Mouse (Mus musculus) embryonic facial prominence, embryonic 10.5 days (tissue): ENCODE measurements around the gene Ropn1l. TPM values are rescaled to one million over a fixed set of nuclear protein-coding genes. Genes with fewer than 3 reads are reported as not detected.

Source experiments
- DNase-seq: peaks from one replicate; pipeline ENCODE4 v3.0.0-alpha.2; 2017; ENCODE audit warnings: low spot score
- H3K27ac ChIP-seq: fragments of 300-500 bp; sonication (generic); replicated peaks from 2 replicates; pipeline ENCODE4 v1.5.1; 2016; ENCODE audit warnings: mild to moderate bottlenecking
- H3K27me3 ChIP-seq: fragments of 300-500 bp; sonication (generic); replicated peaks from 2 replicates; pipeline ENCODE4 v1.6.1; 2016; ENCODE audit warnings: low read depth, mild to moderate bottlenecking; ENCODE audit not compliant: poor library complexity, severe bottlenecking
- H3K36me3 ChIP-seq: fragments of 300-500 bp; sonication (generic); replicated peaks from 2 replicates; pipeline ENCODE4 v1.6.1; 2016; ENCODE audit warnings: mild to moderate bottlenecking, moderate library complexity
- H3K4me1 ChIP-seq: fragments of 300-500 bp; sonication (generic); 2 replicates; pipeline ENCODE4 v1.6.1; 2016
- H3K4me3 ChIP-seq: fragments of 300-500 bp; sonication (generic); 2 replicates; pipeline ENCODE4 v1.5.1; 2016; ENCODE audit warnings: mild to moderate bottlenecking, moderate library complexity
- H3K9me3 ChIP-seq: fragments of 300-500 bp; sonication (generic); 2 replicates; pipeline ENCODE4 v1.6.1; 2016; ENCODE audit warnings: mild to moderate bottlenecking
- WGBS: fragments of 180-500 bp; shearing (Covaris S2); methylation state at CpG from one replicate; pipeline ENCODE4 v1.1.7; 2016; 5-methylcytosine and 5-hydroxymethylcytosine counted together
- polyA plus RNA-seq: library from polyadenylated mRNA; unstranded; fragments of >200 nt; fragmentation: Nextera tagmentation; extraction: Ambion mirVana; gene quantifications from 2 replicates; pipeline ENCODE4 v1.2.1, GENCODE M21; 2016

Gene Ropn1l
- polyA plus RNA-seq, 1 experiment from 2014 or later, result 3.8 TPM

- H3K9me3 ChIP-seq, result no peaks in the 10 kb centered on the region
- no peak for DNase-seq
- H3K4me1 ChIP-seq, result no peaks in the 10 kb centered on the region
- H3K27me3 ChIP-seq, result no peaks in the 10 kb centered on the region
- H3K4me3 ChIP-seq, result no peak overlapping the region
- no peak overlapping the region for H3K27ac ChIP-seq
- WGBS, result 49% methylated on average over 1 of the region's 1 CpGs
- H3K36me3 ChIP-seq, result no peaks in the 10 kb centered on the region
Measured at GRCm38 (mm10) chr15:31436083-31436482, 17.5 kb downstream of the Ropn1l start.

DNA sequence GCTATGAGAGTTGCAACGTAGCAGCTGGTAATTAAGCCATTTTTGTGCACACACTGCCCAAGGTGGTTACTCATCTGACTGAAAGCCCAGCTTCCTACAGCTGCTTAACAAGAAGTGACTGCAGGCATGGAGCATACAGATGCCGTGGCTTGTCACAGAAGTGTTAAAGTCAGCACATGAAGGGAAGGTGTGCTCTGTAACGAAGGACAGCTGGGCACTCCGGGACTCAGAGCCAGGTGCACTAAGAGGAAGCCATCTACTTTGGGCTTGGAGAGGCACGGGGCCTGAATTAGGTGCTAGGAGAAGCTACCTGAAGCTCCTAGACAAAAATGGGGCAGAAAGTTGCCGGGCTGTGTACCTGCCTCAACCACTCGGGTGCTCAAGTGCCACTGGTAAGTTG lies 19.8 kb downstream of the Ropn1l start:
- peaks cover 9% of the 10 kb centered on the region; the same call in 1 of the 2 replicates for H3K4me1 ChIP-seq
- no peaks in the 10 kb centered on the region for H3K27me3 ChIP-seq
- no peak for DNase-seq
- WGBS, result 80% methylated on average over 7 of the region's 7 CpGs
- no peak overlapping the region for H3K27ac ChIP-seq
- no peak overlapping the region for H3K4me3 ChIP-seq
- no peaks in the 10 kb centered on the region for H3K9me3 ChIP-seq
- no peaks in the 10 kb centered on the region for H3K36me3 ChIP-seq

GRCm38 (mm10) chr15:31431847-31432246 lies 21.7 kb downstream of the Ropn1l start:
- WGBS, result 77% methylated on average over 8 of the region's 8 CpGs
- no peaks in the 10 kb centered on the region for H3K9me3 ChIP-seq
- DNase-seq, result no peak

GRCm38 (mm10) chr15:31430014-31430413 lies 23.5 kb downstream of the Ropn1l start:
- Histone ChIP-seq H3K9me3 (no peaks in the 10 kb centered on the region), H3K36me3 (no peaks in the 10 kb centered on the region), H3K4me3 (no peak overlapping the region), H3K27ac (no peak overlapping the region), H3K27me3 (no peaks in the 10 kb centered on the region), H3K4me1 (peaks cover 13% of the 10 kb centered on the region; the same call in 1 of the 2 replicates)
- 79% methylated on average over 2 of the region's 2 CpGs for WGBS
- DNase-seq, result peak; percentile 43

More at GRCm38 (mm10) chr15:31431847-31432246, 21.7 kb downstream of the Ropn1l start:
- H3K4me3 ChIP-seq, result no peak overlapping the region
- H3K36me3 ChIP-seq, result no peaks in the 10 kb centered on the region
- peaks cover 13% of the 10 kb centered on the region; the same call in 1 of the 2 replicates for H3K4me1 ChIP-seq
- H3K27me3 ChIP-seq, result no peaks in the 10 kb centered on the region
- H3K27ac ChIP-seq, result no peak overlapping the region

- WGBS, result 77% methylated on average over 7 of the region's 7 CpGs
Measured at GRCm38 (mm10) chr15:31429429-31429828, 24.1 kb downstream of the Ropn1l start.

DNA sequence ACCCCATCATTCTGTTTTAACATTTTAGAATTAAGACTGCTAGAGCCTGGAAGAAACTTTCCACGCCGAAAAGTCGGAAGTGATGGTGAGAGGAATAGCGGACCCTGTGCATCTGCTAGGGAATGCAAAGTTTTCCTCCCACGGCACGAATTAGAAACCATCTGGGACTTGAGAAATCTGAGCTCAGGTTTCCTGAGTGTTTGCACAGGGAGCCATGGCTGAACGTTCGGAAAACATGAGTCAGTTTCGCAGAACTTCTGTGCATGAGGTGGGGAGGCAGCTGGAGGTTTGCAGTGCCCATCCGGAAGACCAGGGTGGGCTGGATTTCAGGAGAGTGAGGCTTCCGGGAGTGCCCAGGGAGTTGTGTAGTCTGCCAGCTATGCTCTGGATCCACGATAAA lies 25.0 kb downstream of the Ropn1l start:
- H3K27me3 ChIP-seq, result no peaks in the 10 kb centered on the region
- 68% methylated on average over 12 of the region's 12 CpGs for WGBS
- H3K4me3 ChIP-seq, result no peak overlapping the region
- H3K4me1 ChIP-seq, result peaks cover 13% of the 10 kb centered on the region; the same call in 1 of the 2 replicates
- no peaks in the 10 kb centered on the region for H3K36me3 ChIP-seq
- DNase-seq, result no peak
- H3K27ac ChIP-seq, result no peak overlapping the region
- no peaks in the 10 kb centered on the region for H3K9me3 ChIP-seq

More at GRCm38 (mm10) chr15:31429429-31429828, 24.1 kb downstream of the Ropn1l start:
- H3K36me3 ChIP-seq, result no peaks in the 10 kb centered on the region
- no peak overlapping the region for H3K27ac ChIP-seq
- H3K9me3 ChIP-seq, result no peaks in the 10 kb centered on the region
- H3K4me3 ChIP-seq, result no peak overlapping the region
- no peaks in the 10 kb centered on the region for H3K27me3 ChIP-seq
- DNase-seq, result no peak
- peaks cover 13% of the 10 kb centered on the region; the same call in 1 of the 2 replicates for H3K4me1 ChIP-seq

DNA sequence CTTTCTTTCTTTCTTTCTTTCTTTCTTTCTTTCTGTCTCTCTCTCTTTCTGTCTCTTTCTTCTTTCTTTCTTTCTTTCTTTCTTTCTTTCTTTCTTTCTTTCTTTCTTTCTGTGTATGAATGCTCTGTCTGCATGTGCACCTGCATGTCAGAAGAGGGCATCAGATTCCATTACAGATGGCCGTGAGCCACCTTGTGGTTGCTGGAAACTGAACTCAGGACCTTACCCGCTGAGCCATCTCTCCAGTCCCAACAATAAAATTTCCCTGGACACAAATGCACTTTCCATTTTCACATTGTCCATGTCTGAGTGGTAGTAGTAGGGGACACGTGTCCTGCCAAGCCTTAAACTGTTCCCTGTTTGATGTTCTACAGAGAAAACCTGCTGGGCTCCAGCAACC lies 26.1 kb downstream of the Ropn1l start:
- Histone ChIP-seq H3K27ac (no peak overlapping the region), H3K4me3 (no peak overlapping the region)
- 62% methylated on average over 3 of the region's 3 CpGs for WGBS

GRCm38 (mm10) chr15:31426066-31426706 lies 27.4 kb downstream of the Ropn1l start:
- no peaks in the 10 kb centered on the region for H3K27me3 ChIP-seq
- WGBS, result 61% methylated on average over 8 of the region's 8 CpGs
- H3K9me3 ChIP-seq, result no peaks in the 10 kb centered on the region
- DNase-seq, result no peak
- no peak overlapping the region for H3K4me3 ChIP-seq
- no peaks in the 10 kb centered on the region for H3K36me3 ChIP-seq
- no peak overlapping the region for H3K27ac ChIP-seq
- H3K4me1 ChIP-seq, result peaks cover 13% of the 10 kb centered on the region; the same call in 1 of the 2 replicates

More for the DNA sequence above, 26.1 kb downstream of the Ropn1l start:
- Histone ChIP-seq H3K9me3 (no peaks in the 10 kb centered on the region), H3K4me1 (peaks cover 13% of the 10 kb centered on the region; the same call in 1 of the 2 replicates), H3K27me3 (no peaks in the 10 kb centered on the region), H3K36me3 (no peaks in the 10 kb centered on the region)
- DNase-seq, result no peak

DNA sequence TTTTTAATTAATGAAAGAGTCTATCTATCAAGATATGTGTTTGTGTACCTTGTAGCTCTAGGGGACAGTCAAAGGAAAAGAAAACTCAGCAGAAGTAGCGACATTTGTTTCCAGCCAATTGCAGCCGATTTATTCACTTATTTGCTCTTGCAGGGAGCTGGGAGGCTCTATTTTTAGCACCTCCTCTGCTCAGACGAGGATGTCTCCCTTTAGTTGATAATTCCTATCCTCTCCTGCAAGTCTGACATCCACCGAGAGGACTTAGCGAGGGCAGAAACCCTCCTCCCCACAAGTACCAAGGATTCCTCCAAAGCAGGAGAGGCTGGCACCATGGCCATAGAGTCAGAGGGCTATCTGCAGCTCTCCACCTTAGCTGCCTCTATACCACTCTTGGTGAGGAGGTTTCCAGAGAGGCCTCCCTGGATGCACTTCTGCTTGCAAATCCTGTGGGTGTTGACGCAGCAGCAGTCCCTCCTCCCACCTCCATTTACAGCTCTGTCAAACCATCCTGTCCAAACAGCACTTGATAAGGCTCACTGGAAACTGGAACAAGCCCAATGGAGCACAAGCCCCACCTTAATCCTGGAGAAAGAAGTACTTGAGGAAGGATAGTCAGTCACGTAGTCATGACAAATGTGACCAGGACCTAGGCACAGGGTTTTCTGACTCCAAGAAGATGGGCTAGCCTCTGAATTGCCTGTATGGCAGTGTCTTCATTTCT lies 30.7 kb downstream of the Ropn1l start:
- Histone ChIP-seq H3K9me3 (no peaks in the 10 kb centered on the region), H3K27me3 (no peaks in the 10 kb centered on the region), H3K27ac (no peak overlapping the region), H3K4me1 (no peaks in the 10 kb centered on the region), H3K4me3 (no peak overlapping the region), H3K36me3 (no peaks in the 10 kb centered on the region)
- WGBS, result 72% methylated on average over 7 of the region's 7 CpGs
- DNase-seq, result no peak

DNA sequence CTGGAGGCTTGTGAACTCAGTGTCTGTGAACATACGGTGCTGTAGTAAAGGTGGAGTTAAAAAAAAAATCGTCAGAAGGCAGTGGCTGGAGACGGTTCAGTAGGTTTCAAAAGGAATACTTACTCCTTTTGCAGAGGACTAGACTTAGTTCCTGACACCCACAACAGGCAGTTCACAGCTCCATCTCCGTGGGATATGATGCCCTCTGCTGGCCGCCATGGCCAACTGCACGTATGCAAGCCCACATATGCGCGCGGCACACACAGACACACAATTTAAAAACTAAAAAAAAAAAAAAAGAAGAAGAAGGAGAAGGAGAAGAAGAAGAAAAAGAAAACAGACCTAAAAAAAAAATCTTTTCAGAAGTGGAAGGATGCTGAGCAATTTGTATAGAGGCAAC lies 34.5 kb downstream of the Ropn1l start:
- Histone ChIP-seq H3K36me3 (no peaks in the 10 kb centered on the region), H3K9me3 (no peaks in the 10 kb centered on the region), H3K4me1 (peaks cover 13% of the 10 kb centered on the region; the same call in 1 of the 2 replicates), H3K4me3 (no peak overlapping the region), H3K27ac (no peak overlapping the region), H3K27me3 (no peaks in the 10 kb centered on the region)
- peak; percentile 40 for DNase-seq
- 43% methylated on average over 9 of the region's 9 CpGs for WGBS

- H3K27me3 ChIP-seq, result no peaks in the 10 kb centered on the region
- no peak overlapping the region for H3K27ac ChIP-seq
- no peak overlapping the region for H3K4me3 ChIP-seq
- WGBS, result 29% methylated on average over 7 of the region's 7 CpGs
- no peak for DNase-seq
- H3K9me3 ChIP-seq, result no peaks in the 10 kb centered on the region
- peaks cover 13% of the 10 kb centered on the region; the same call in 1 of the 2 replicates for H3K4me1 ChIP-seq
- no peaks in the 10 kb centered on the region for H3K36me3 ChIP-seq
Measured at GRCm38 (mm10) chr15:31418686-31419024, 34.9 kb downstream of the Ropn1l start.

- DNase-seq, result no peak
- H3K27ac ChIP-seq, result no peak overlapping the region
Measured at GRCm38 (mm10) chr15:31417796-31418685, 35.5 kb downstream of the Ropn1l start.

More at GRCm38 (mm10) chr15:31417796-31418685, 35.5 kb downstream of the Ropn1l start:
- no peaks in the 10 kb centered on the region for H3K36me3 ChIP-seq
- no peaks in the 10 kb centered on the region for H3K27me3 ChIP-seq
- no peaks in the 10 kb centered on the region for H3K9me3 ChIP-seq
- peaks cover 19% of the 10 kb centered on the region for H3K4me1 ChIP-seq
- H3K4me3 ChIP-seq, result no peak overlapping the region
- WGBS, result 66% methylated on average over 21 of the region's 21 CpGs
